Mouse (Mus musculus) lung, adult 2 months (tissue): ENCODE results near the gene Slc24a1. TPM values are rescaled to one million over a fixed set of nuclear protein-coding genes. Genes with fewer than 3 reads are reported as not detected.
A peak's percentile ranks its signal among the peaks of the same experiment; 100 is the strongest.

Source experiments
- DNase-seq: peaks from one replicate; pipeline ENCODE4 v3.0.0; 2022
- H3K4me1 ChIP-seq: fragments of 200-500 bp; 2 replicates; pipeline ENCODE4 v1.6.1; 2011; ENCODE audit warnings: low read length; ENCODE audit not compliant: control insufficient read depth, insufficient read depth
- H3K4me3 ChIP-seq: fragments of 200-500 bp; replicated peaks from 2 replicates; pipeline ENCODE3; 2011; ENCODE audit warnings: low read depth, mild to moderate bottlenecking, control low read depth, low read length; ENCODE audit errors: extremely low read depth
- CTCF ChIP-seq: fragments of 200-500 bp; IDR thresholded peaks from 2 replicates; pipeline ENCODE4 v1.5.1; 2011; ENCODE audit warnings: mild to moderate bottlenecking, low read length, control low read depth; ENCODE audit not compliant: insufficient read depth
- POLR2A ChIP-seq: fragments of 200-500 bp; IDR thresholded peaks from 2 replicates; pipeline ENCODE4 v1.6.1; 2011; ENCODE audit warnings: low read depth, mild to moderate bottlenecking, control low read depth, low read length, borderline replicate concordance; ENCODE audit errors: extremely low read depth
- WGBS: fragments of 180-500 bp; shearing (Covaris S2); methylation state at CpG from one replicate; pipeline ENCODE4 v1.1.7; 2018; 5-methylcytosine and 5-hydroxymethylcytosine counted together
- polyA plus RNA-seq: library from polyadenylated mRNA; depleted of rRNA; stranded (reverse); fragments of >200 nt; gene quantifications from 2 replicates; pipeline ENCODE4 v1.2.3, GENCODE M21; 2012

The Slc24a1 gene
- polyA plus RNA-seq, 1 experiment, result 0.05 TPM

- H3K4me1 ChIP-seq, result peaks cover 4% of the 10 kb centered on the region; the same call in 1 of the 2 replicates
- 8% methylated on average over 29 of the region's 29 CpGs for whole genome bisulfite sequencing
- TF ChIP-seq POLR2A (peak; percentile 89), CTCF (peak; percentile 71)
- peak; percentile 96 for DNase-seq
- H3K4me3 ChIP-seq, result peak within 1 kb of the TSS; percentile 66
Observed at GRCm38 (mm10) chr9:64960117-64960977, 8.9 kb upstream of the Slc24a1 start, which contains the start of gene Ints14. Gene Ints14, plus strand, starts transcription at chr9:64960905.

GRCm38 (mm10) chr9:64957276-64957675 is 5.9 kb upstream of the Slc24a1 start:
- Histone ChIP-seq H3K4me1 (0 out of 2 replicates have a peak, but pooled peaks cover 4% of the 10 kb centered on the region), H3K4me3 (no peak overlapping the region)
- DNase-seq, result no peak
- TF ChIP-seq POLR2A, result no peak
- no peak for TF ChIP-seq CTCF
- 85% methylated on average over 3 of the region's 3 CpGs for WGBS

DNA sequence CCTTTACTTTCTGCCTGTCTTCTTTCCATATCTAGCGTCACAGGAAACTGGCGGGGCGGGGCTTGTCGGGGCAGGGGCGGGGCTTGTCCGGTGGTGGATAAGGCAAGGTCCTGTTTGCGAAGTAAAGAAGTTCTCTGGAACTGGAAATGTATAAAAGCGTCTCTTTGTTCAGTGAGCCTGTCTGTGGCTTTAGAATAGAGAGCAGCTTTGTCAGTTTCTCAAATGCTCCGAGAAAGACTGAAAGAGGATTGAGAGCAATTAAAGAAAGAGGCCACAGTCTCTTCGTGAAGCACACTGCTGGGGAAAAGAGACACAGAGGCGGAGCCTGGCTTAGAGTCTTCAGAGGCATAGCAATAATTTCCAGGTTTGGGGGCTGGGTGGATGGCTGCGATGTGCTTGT is 4.9 kb upstream of the Slc24a1 start:
- Histone ChIP-seq H3K4me1 (no peaks in the 10 kb centered on the region), H3K4me3 (no peak overlapping the region)
- 15% methylated on average over 12 of the region's 12 CpGs for WGBS
- TF ChIP-seq CTCF (no peak), POLR2A (no peak)
- no peak for DNase-seq

GRCm38 (mm10) chr9:64953190-64953589 is 1.8 kb upstream of the Slc24a1 start:
- 50% methylated on average over 7 of the region's 7 CpGs for whole genome bisulfite sequencing
- Histone ChIP-seq H3K4me3 (no peak overlapping the region), H3K4me1 (no peaks in the 10 kb centered on the region)
- DNase-seq, result no peak
- TF ChIP-seq CTCF (no peak), POLR2A (no peak)

- no peak for TF ChIP-seq CTCF
- no peak for TF ChIP-seq POLR2A
- DNase-seq, result no peak
- 22% methylated on average over 5 of the region's 5 CpGs for WGBS
Observed at GRCm38 (mm10) chr9:64952055-64952454, 648 bp upstream of the Slc24a1 start.

DNA sequence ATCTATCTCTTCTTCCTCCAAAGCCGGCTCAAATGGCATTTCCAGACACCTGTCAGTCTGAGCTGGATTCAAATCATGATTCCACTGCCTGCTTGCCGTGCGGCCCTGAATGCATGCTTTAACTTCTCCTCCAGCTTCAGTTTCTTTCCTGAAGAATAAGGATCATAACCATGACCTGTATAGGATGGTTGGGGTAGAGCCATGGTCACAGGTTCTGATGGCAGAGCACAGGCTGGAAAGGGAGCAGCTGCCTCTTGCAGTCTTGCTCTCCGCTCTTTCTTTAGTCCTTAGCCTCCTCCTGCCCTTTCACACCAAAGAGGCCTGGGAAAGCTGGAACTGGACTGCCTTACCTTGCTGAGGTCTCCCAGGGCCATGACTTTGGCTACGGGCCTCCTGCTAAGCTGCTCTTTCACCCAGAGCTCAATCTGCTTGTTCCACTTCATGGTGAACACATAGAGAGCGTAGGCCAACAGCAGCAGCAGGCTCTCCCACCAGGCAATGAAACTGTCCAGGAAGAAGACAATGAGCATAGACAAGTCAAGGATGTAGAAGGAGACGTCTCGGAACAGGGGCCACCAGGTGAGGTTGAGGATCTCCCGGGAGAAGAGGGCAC is 3.8 kb downstream of the Slc24a1 start:
- DNase-seq, result no peak
- no peaks in the 10 kb centered on the region for H3K4me1 ChIP-seq
- TF ChIP-seq CTCF (no peak), POLR2A (no peak)
- H3K4me3 ChIP-seq, result no peak overlapping the region
- 85% methylated on average over 9 of the region's 9 CpGs for WGBS

More at GRCm38 (mm10) chr9:64952055-64952454, 648 bp upstream of the Slc24a1 start:
- Histone ChIP-seq H3K4me3 (no peak overlapping the region), H3K4me1 (no peaks in the 10 kb centered on the region)

DNA sequence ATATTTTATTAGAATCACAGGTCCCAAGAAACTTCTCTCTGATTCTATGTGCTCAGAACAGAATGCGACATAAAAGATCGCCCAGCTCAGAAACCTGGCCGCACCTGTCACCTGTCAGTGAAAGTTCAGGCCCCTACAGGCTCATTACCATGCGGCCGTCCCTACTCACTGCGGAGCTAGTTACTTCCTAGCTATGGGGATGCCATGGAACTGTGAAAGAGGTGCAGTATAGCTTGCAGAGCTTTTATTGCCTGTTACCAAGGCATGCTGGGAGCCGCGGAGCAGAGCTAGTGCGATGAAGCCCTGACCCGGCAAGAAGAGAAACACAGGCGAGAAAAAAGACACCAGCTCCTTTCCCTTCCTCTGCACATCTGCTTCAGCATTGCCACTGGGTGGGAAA is 7.4 kb downstream of the Slc24a1 start:
- Histone ChIP-seq H3K4me3 (no peak overlapping the region), H3K4me1 (peaks cover 2% of the 10 kb centered on the region; the same call in 1 of the 2 replicates)
- 57% methylated on average over 11 of the region's 11 CpGs for WGBS
- TF ChIP-seq POLR2A (no peak), CTCF (no peak)
- DNase-seq, result no peak

DNA sequence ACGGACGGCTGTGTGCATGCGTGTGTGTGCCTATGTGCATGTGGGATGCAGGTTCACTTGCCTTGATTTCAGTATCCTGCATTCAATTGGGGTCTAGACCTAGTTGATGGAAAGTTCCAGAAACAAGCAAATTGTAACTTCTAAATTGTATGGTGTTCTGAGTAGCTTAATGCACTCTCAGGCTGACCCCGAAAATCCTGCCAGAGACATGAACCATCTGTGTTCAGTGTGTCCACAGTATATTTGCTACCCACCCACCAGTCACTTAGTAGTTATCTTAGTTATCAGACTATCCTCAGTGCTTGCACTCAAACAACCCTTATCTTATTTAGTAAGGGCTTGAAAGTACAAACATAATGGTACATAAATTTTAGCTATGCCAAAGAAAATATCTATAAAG is 9.8 kb downstream of the Slc24a1 start:
- H3K4me3 ChIP-seq, result no peak overlapping the region
- 77% methylated on average over 4 of the region's 4 CpGs for WGBS
- peaks cover 2% of the 10 kb centered on the region; the same call in 1 of the 2 replicates for H3K4me1 ChIP-seq
- no peak for TF ChIP-seq POLR2A
- no peak for TF ChIP-seq CTCF
- DNase-seq, result no peak

DNA sequence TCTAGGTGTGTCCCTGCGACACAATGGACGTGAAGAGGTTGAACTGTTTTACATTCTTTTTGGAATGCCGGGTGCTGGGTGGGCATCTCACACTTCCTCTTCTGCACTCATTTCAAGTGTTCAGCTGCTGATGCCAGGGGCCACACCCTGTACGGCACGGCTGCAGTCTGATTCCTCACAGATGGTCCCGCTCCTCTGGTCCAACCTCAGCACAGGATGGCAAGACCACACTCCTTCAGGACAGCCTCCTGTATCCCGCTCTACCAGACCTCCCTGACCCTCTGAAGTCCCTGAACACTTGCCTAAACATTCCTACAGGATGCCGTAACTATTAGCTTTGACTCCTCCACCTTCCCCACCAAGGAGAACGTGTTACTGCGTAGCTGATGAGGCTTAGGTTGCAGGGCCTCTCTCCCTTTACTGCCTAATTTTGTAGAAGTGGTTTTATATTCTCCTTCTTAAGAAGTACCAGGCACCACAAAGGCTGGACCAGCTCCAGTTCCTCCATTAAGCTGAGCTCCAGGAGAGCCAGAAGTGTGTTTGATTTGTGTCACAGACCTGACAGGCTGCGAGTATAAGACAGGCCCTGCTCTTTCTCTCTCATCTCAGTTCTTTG is 10.6 kb downstream of the Slc24a1 start:
- no peak overlapping the region for H3K4me3 ChIP-seq
- peaks cover 2% of the 10 kb centered on the region; the same call in 1 of the 2 replicates for H3K4me1 ChIP-seq
- TF ChIP-seq CTCF (no peak), POLR2A (no peak)
- no peak for DNase-seq
- 45% methylated on average over 11 of the region's 11 CpGs for WGBS

GRCm38 (mm10) chr9:64939790-64940189 is 11.6 kb downstream of the Slc24a1 start:
- Histone ChIP-seq H3K4me3 (no peak overlapping the region), H3K4me1 (peaks cover 2% of the 10 kb centered on the region; the same call in 1 of the 2 replicates)
- TF ChIP-seq POLR2A (no peak), CTCF (no peak)
- 77% methylated on average over 2 of the region's 2 CpGs for WGBS
- DNase-seq, result no peak
